Mouse (Mus musculus) stomach, embryonic 15.5 days (tissue): ENCODE measurements around the gene Rgs8. TPM values are rescaled to one million over a fixed set of nuclear protein-coding genes. Genes with fewer than 3 reads are reported as not detected.

ENCODE experiments used
- ATAC-seq: fragments of 200-750 bp; cut with Nextera tagmentation; 2 replicates; pipeline ENCODE4 v1.8.0; 2017; ENCODE audit warnings: low read depth, moderate number of reproducible peaks, moderate TSS enrichment; ENCODE audit not compliant: insufficient read depth, low FRiP score
- H3K27ac ChIP-seq: fragments of 300-500 bp; sonication (generic); 2 replicates; pipeline ENCODE4 v1.5.1; 2015; ENCODE audit warnings: mild to moderate bottlenecking, inconsistent platforms
- H3K27me3 ChIP-seq: fragments of 300-500 bp; sonication (generic); replicated peaks from 2 replicates; pipeline ENCODE4 v1.6.1; 2015; ENCODE audit warnings: inconsistent platforms
- H3K36me3 ChIP-seq: fragments of 300-500 bp; sonication (generic); 2 replicates; pipeline ENCODE4 v1.6.1; 2015; ENCODE audit warnings: inconsistent platforms
- H3K4me1 ChIP-seq: fragments of 300-500 bp; sonication (generic); 2 replicates; pipeline ENCODE4 v1.6.1; 2015; ENCODE audit warnings: inconsistent platforms
- H3K4me2 ChIP-seq: fragments of 300-500 bp; sonication (generic); 2 replicates; pipeline ENCODE4 v1.6.1; 2015; ENCODE audit warnings: mild to moderate bottlenecking, inconsistent platforms
- H3K4me3 ChIP-seq: fragments of 300-500 bp; sonication (generic); replicated peaks from 2 replicates; pipeline ENCODE4 v1.5.1; 2015; ENCODE audit warnings: inconsistent platforms
- H3K9ac ChIP-seq: fragments of 300-500 bp; sonication (generic); 2 replicates; pipeline ENCODE4 v1.6.1; 2015; ENCODE audit warnings: inconsistent platforms
- H3K9me3 ChIP-seq: fragments of 300-500 bp; sonication (generic); 2 replicates; pipeline ENCODE4 v1.6.1; 2016; ENCODE audit warnings: inconsistent platforms
- WGBS: fragments of 180-500 bp; shearing (Covaris S2); methylation state at CpG from one replicate; pipeline ENCODE4 v1.1.7; 2015; 5-methylcytosine and 5-hydroxymethylcytosine counted together
- polyA plus RNA-seq: library from polyadenylated mRNA; unstranded; fragments of >200 nt; fragmentation: Nextera tagmentation; extraction: Ambion mirVana; gene quantifications from 2 replicates; pipeline ENCODE4 v1.2.1, GENCODE M21; 2015

Gene Rgs8
- polyA plus RNA-seq, 1 experiment from 2014 or later, result 0.41 TPM

DNA sequence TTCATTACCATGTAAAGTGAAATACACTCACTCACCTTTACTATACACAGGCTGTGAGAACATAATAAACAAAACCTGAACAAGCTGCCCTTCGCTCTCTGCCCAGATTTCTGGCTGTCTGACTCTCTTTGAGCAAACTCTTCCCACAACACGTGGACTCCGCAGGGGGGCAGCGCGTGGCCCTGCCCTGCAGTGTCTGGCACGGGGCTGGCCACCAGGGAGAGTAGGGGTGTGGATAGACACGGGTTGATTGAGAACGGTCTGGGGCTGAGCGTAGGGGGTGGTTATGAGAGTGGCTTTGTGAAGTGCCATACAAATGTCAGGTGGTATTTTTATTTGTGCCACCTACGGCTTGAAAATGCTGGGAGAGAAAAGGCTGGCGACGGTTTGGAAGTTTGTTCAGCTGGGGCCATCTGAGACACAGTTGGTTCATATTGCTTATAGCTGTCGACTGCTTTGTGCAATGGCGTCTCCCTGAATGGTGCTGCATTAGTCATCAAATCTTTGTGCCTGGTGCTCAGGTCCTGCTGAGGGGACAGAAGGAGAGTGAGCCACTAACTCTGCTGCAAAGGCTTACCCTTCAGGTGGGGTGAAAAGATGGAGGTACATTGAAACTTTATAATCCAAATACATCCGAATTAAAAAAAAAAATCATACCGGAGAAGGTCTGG lies 44.9 kb downstream of the Rgs8 start:
- WGBS, result 77% methylated on average over 16 of the region's 16 CpGs
- Histone ChIP-seq H3K36me3 (no peaks in the 10 kb centered on the region), H3K4me2 (no peak overlapping the region), H3K4me1 (no peaks in the 10 kb centered on the region), H3K9ac (no peak overlapping the region), H3K27ac (no peak overlapping the region), H3K27me3 (no peaks in the 10 kb centered on the region), H3K9me3 (no peaks in the 10 kb centered on the region), H3K4me3 (no peak overlapping the region)
- ATAC-seq, result no peak

DNA sequence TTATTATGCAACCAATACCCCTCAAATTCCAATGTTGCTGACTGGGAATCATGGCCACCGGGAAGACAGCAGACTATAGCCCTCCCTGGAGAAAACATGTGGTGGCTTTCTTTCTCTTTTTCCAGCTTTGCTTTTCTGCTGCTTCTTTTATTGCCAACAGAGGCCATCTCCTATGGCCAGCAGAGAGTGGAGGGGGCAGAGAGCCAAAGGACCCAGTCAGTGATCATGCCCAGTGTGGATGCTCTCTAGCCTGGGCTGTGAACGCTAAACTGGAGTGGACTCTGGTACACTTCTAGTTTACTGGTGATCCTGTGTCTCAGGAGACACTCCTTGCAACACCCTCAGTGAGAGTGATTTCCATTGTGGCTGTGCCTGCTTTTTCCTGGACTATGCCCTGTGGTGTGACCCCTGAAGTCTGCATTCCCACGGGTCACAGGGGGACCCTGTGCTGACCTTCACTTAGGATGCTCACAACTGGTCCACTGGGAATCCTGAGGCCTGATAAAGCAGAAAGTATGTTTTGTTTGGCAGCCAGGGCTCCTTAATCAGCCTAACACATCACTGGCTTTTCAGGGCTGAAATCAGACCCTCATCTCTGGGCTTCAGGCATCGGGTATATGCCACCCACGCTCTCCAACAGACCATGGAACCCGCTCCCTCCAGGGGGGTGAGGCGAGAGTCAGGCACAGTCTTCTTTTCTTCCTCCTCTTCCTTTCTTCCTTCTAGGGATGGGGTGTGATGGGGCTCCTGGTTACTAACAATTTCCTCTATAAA lies 45.7 kb downstream of the Rgs8 start:
- Histone ChIP-seq H3K27me3 (no peaks in the 10 kb centered on the region), H3K36me3 (no peaks in the 10 kb centered on the region), H3K9ac (no peak overlapping the region), H3K9me3 (no peaks in the 10 kb centered on the region), H3K4me3 (no peak overlapping the region), H3K27ac (no peak overlapping the region), H3K4me1 (0 out of 2 replicates have a peak, but pooled peaks cover under 1% of the 10 kb centered on the region), H3K4me2 (no peak overlapping the region)
- ATAC-seq, result no peak
- 69% methylated on average over 7 of the region's 7 CpGs for WGBS

DNA sequence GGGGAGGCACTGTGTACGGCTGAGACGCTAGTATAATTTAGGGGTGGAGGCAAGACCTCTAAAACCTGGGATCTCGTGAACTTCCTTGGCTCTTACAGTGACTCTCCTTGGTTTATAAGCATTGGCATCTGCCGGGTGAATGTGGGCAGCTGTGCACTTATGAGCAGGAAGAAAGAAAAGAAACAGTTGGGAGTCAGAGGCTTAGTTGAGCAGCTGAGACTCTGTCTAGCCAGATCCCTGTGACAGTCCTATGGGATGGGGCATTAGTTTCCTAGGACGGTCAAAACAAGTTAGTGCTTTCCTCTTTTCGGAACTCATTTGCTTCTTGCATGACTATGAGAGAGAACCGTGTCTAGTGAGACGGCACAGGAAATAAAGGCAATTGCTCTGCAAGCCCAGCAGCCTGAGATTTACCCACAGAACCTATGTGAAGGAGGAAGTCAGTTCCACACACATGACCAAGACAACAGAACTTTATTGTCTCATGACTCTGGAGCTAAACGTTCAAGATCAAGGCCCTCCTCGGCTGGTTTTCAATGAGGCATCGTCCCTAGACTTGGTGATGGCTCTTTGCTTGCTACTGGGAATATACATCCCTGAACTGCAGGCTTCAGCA lies 47.7 kb downstream of the Rgs8 start:
- Histone ChIP-seq H3K27me3 (no peaks in the 10 kb centered on the region), H3K9ac (no peak overlapping the region), H3K36me3 (no peaks in the 10 kb centered on the region), H3K27ac (no peak overlapping the region), H3K4me2 (no peak overlapping the region), H3K4me3 (no peak overlapping the region), H3K9me3 (no peaks in the 10 kb centered on the region), H3K4me1 (peaks cover 4% of the 10 kb centered on the region; the same call in 1 of the 2 replicates)
- 73% methylated on average over 11 of the region's 11 CpGs for WGBS
- ATAC-seq, result no peak

DNA sequence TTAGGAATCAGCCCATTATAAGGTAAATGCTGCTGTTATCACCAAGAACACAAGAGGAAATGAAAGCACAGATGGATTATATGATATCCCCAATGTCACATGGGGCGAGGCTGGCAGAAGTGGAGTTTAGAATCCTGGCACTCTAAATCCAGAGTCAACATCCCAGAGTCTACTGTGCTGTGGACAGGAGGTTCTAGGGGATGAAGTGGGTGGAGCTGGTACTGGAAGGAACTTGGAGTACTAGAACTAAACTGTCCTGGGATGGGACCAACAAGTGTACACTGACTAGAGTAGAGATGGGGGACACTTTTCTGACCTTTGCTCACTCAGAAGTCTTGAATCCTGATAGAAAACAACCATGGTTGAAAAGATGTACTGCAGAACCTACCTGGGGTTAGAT lies 48.6 kb downstream of the Rgs8 start:
- H3K36me3 ChIP-seq, result no peaks in the 10 kb centered on the region
- no peaks in the 10 kb centered on the region for H3K9me3 ChIP-seq
- WGBS, result 79% methylated on average over 1 of the region's 1 CpGs
- no peak overlapping the region for H3K9ac ChIP-seq
- H3K4me3 ChIP-seq, result no peak overlapping the region
- no peak for ATAC-seq
- H3K4me2 ChIP-seq, result no peak overlapping the region
- H3K27me3 ChIP-seq, result no peaks in the 10 kb centered on the region
- H3K27ac ChIP-seq, result no peak overlapping the region
- H3K4me1 ChIP-seq, result peaks cover 4% of the 10 kb centered on the region; the same call in 1 of the 2 replicates

DNA sequence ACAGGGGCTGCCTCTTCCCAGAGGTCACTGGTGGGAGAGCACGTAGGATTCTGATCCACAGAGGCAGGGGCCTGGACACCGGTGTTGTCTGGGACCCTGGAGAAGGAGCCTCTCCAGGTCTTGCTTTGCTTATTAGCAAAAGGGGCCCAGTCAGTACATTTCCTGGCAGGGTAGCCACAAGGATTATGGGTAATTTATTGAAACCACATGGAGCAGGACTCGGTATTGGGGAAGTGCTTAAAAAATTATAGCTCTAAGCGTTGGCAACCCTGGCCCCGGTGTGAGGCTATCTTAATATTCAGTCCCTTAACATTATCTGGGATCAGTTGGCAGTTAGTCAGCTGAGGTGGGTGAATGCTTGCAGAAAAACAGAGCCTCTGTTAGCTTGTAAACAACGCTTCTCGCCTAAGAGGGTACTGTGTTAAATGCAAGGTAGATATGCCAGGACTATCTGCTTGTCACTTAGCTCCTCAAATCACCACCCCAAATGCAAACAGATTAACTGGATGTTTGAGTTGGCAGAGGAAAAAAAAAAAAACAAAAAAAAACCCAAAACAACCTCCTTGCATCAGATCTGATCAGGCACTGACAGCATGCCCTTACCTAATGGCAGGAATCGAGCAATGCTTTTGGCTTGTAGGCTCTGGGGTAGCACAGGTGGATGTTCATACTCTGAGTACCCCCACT lies 49.5 kb downstream of the Rgs8 start:
- 73% methylated on average over 8 of the region's 8 CpGs for WGBS
- ATAC-seq, result no peak
- no peak overlapping the region for H3K4me2 ChIP-seq
- no peak overlapping the region for H3K27ac ChIP-seq
- no peaks in the 10 kb centered on the region for H3K27me3 ChIP-seq
- H3K36me3 ChIP-seq, result no peaks in the 10 kb centered on the region
- H3K4me1 ChIP-seq, result peaks cover 4% of the 10 kb centered on the region; the same call in 1 of the 2 replicates
- no peak overlapping the region for H3K4me3 ChIP-seq
- no peak overlapping the region for H3K9ac ChIP-seq
- no peaks in the 10 kb centered on the region for H3K9me3 ChIP-seq

DNA sequence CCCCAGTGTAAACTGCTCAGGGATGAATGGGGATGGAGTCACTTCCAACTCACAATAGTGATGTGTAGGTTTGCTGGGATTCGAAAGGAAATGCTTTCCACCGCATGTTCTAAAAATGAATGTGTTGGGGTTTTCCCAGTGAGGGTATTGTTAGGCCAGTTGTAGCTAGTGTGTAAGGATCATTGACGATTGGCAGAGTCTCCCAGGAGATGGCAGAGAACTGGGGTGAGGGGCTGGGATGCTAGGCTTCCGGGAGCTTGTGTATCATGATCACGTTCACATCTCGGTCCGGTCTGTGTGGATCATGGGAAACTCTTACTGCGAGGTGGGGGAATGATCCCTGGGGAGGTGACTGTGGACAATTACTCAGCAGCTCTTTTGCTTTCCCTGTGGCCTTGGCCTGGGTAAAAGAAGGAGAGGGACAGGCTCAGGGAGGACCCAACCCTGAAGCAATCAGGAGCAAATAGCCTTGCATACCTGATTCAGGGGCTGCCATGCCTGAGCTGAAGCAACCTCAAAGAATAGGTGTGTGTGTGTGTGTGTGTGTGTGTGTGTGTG lies 50.1 kb downstream of the Rgs8 start:
- peaks cover 4% of the 10 kb centered on the region; the same call in 1 of the 2 replicates for H3K4me1 ChIP-seq
- H3K27ac ChIP-seq, result no peak overlapping the region

DNA sequence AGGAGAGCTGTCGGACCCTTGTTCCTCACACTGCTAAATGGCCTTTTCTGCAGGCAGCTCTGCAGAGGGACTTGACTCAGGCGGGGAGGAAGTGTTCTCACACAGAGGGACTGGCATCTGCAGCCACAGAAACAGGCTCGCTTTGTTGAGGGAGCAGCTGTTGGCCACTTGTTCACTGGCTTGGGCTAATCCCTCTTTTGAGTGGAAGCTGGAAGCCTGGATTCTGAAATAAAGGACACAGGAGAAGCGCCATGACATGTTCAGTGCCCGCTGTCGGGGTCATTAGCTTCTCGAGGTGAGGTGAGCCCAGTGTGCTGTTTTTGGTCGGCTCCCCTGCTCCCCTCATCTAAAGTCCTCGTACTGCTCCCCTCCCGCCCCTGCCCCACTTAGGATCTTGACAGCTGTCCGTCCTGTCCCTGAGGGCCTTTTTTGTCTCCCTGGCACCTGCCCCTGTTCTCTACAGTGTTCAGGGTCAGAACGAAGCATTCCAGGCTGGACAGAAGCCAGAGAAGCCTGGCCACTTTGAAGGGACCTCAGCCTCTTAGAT lies 50.7 kb downstream of the Rgs8 start:
- no peak overlapping the region for H3K4me3 ChIP-seq
- ATAC-seq, result no peak
- H3K9ac ChIP-seq, result no peak overlapping the region
- 23% methylated on average over 12 of the region's 12 CpGs for WGBS
- H3K36me3 ChIP-seq, result no peaks in the 10 kb centered on the region
- H3K9me3 ChIP-seq, result no peaks in the 10 kb centered on the region
- H3K27me3 ChIP-seq, result no peaks in the 10 kb centered on the region
- peaks cover 4% of the 10 kb centered on the region; the same call in 1 of the 2 replicates for H3K4me1 ChIP-seq
- no peak overlapping the region for H3K27ac ChIP-seq
- H3K4me2 ChIP-seq, result no peak overlapping the region

More for the DNA sequence above, 50.1 kb downstream of the Rgs8 start:
- Histone ChIP-seq H3K36me3 (no peaks in the 10 kb centered on the region), H3K4me2 (no peak overlapping the region), H3K9me3 (no peaks in the 10 kb centered on the region), H3K4me3 (no peak overlapping the region), H3K27me3 (no peaks in the 10 kb centered on the region), H3K9ac (no peak overlapping the region)
- no peak for ATAC-seq
- 67% methylated on average over 8 of the region's 8 CpGs for WGBS

DNA sequence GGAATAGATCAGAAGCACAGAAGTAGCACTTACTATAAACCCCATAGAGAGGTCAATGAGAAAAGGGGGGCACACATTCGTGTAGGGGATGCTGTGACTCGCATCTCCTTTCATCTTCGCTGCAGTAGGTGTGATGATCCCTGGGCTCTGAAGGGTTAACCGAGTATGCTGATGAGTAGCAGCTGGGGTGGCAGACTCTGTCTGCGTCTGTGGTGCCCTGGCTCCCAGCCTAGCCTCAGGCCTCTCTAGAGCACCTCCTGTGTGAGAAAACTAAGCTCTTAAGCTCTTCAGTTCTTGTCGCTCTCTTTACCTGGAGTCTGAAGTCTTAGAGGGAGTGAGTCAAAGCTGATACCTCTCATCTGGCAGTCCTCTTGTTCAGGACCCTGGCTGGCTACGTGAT lies 51.3 kb downstream of the Rgs8 start:
- no peak overlapping the region; the same call in 1 of the 2 replicates for H3K27ac ChIP-seq
- H3K4me3 ChIP-seq, result no peak overlapping the region
- 21% methylated on average over 7 of the region's 7 CpGs for WGBS
- H3K9me3 ChIP-seq, result no peaks in the 10 kb centered on the region
- no peak for ATAC-seq
- H3K4me2 ChIP-seq, result no peak overlapping the region
- peaks cover 4% of the 10 kb centered on the region; the same call in 1 of the 2 replicates for H3K4me1 ChIP-seq
- no peaks in the 10 kb centered on the region for H3K27me3 ChIP-seq
- no peak overlapping the region for H3K9ac ChIP-seq
- H3K36me3 ChIP-seq, result no peaks in the 10 kb centered on the region

DNA sequence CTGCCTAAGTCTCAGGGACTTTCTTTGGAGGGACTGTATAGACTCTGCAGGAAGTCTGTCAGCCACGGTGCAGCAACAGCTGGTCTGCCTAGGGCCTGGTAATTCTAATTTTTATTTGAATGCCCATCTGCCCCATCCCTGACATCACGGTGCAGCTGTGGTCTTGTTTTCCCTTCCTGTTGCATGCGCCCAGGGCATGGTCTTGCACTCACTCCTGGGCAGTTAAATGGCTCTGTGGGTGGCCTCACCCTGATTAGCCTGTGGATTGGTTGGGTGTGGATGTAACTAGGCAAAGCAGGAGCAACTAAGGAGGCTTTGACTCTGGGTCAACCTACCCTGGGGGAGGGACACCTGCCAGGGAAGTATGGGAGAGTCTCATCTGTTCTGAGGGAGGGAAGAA lies 52.2 kb downstream of the Rgs8 start:
- 56% methylated on average over 3 of the region's 3 CpGs for WGBS
- Histone ChIP-seq H3K4me1 (peaks cover 4% of the 10 kb centered on the region; the same call in 1 of the 2 replicates), H3K4me3 (no peak overlapping the region), H3K36me3 (no peaks in the 10 kb centered on the region), H3K27ac (no peak overlapping the region), H3K9ac (no peak overlapping the region), H3K9me3 (no peaks in the 10 kb centered on the region), H3K27me3 (no peaks in the 10 kb centered on the region), H3K4me2 (no peak overlapping the region)
- ATAC-seq, result no peak

DNA sequence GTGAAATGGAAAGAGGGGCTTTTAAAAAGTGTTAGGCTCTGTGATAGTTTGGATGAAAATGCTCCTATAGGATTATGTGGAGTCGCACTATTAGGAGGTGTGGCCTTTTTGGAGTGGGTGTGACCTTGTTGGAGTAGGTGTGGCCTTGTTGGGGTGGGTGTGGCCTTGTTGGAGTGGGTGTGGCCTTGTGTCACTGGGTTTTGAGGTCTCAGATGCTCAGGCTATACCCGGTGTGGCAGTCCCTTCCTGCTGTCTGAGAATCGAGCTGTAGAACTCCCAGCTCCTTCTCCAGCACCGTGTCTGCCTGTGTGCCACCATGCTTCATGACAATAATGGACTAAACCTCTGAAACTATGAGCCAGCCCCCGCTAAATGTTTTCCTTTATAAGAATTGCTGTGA lies 55.8 kb downstream of the Rgs8 start:
- no peaks in the 10 kb centered on the region for H3K27me3 ChIP-seq
- peaks cover 2% of the 10 kb centered on the region; the same call in 1 of the 2 replicates for H3K4me1 ChIP-seq
- WGBS, result 80% methylated on average over 5 of the region's 5 CpGs
- H3K9ac ChIP-seq, result no peak overlapping the region
- H3K36me3 ChIP-seq, result no peaks in the 10 kb centered on the region
- no peaks in the 10 kb centered on the region for H3K9me3 ChIP-seq
- no peak overlapping the region for H3K27ac ChIP-seq
- no peak overlapping the region for H3K4me2 ChIP-seq
- H3K4me3 ChIP-seq, result no peak overlapping the region
- ATAC-seq, result no peak

DNA sequence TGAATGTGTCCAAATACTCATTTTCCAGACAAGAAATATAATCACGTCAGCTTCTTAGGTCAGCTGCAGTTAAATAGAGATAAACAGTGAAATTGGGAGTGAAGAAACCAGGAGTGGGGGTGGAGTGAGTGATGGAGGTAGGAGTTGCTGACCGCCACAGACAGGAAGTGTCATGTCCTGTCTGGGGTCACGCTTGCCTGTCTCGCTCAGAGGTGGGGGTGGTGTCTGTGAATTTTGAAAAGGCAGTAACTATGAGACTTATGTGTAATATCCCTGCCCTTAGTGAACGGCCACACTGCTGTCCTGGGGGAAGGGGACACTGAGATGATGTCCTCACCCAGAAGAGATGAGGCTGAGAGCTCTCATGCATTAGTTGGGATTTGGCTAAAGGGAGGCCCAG lies 56.6 kb downstream of the Rgs8 start:
- Histone ChIP-seq H3K36me3 (no peaks in the 10 kb centered on the region), H3K27me3 (no peaks in the 10 kb centered on the region), H3K27ac (no peak overlapping the region), H3K9ac (no peak overlapping the region), H3K4me1 (no peaks in the 10 kb centered on the region), H3K4me2 (no peak overlapping the region), H3K9me3 (no peaks in the 10 kb centered on the region), H3K4me3 (no peak overlapping the region)
- ATAC-seq, result no peak
- 37% methylated on average over 5 of the region's 5 CpGs for WGBS
